Mouse (Mus musculus) heart, postnatal 0 days (tissue): ENCODE results near the gene Asb8.

ENCODE experiments used
- CTCF ChIP-seq: IDR thresholded peaks from 2 replicates; pipeline ENCODE4 v1.5.1; 2016; ENCODE audit warnings: antibody characterized with exemption, control low read depth, low read depth
- EP300 ChIP-seq: IDR thresholded peaks from 2 replicates; pipeline ENCODE4 v1.6.1; 2016; ENCODE audit warnings: antibody characterized with exemption, low read depth

DNA sequence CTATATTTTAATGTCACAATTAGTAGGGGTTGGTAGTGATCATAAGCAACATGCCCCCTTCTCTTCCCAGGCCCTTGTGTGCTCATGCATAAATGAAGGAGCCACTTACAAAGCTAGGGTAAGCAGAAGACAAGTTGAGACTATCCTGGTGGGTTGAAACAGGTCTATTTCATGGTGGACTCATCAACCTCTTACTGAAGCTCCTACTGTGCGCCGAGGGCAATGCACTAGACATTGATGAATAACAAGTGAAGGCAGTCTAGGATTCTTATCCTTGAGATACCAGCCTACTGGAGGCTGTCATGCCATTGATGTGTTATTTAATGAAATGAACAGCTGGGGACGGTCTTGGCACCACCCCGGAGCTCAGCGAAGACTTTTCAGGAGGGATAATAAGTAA is 10.2 kb downstream of the Asb8 start:
- TF ChIP-seq CTCF (no peak), EP300 (no peak)
